Mouse (Mus musculus): Measurements from ENCODE around the gene Gm5591.
"Not testable (repeated sequence)": the region's sequence is repeated elsewhere in the genome, so short reads cannot be mapped to it uniquely, and the experiment has no call there.

Gene Gm5591

DNA sequence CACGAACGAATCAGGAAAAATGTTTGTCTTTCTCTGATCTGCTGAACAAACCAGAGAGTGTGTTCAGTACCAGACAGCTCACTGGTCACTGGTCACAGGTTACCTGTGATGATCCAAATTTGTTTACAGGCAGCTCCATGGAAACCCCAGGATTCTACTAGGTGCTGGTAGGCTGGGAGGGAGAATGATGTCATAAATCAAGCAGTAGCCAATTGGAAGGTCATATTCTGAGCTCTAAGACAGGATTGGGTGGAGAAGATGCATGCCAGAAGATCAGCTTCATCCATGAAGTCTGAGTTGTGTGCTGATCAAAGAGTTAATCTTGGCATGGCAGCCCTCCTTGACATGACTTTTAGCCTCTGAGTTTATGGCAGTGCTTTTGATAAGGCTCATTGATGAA lies at the start of gene Gm5591:
Gene Gm5591, minus strand, starts transcription at position 101 of the 400 bp plus-strand sequence.
- not testable (repeated sequence) for DNase-seq

DNA sequence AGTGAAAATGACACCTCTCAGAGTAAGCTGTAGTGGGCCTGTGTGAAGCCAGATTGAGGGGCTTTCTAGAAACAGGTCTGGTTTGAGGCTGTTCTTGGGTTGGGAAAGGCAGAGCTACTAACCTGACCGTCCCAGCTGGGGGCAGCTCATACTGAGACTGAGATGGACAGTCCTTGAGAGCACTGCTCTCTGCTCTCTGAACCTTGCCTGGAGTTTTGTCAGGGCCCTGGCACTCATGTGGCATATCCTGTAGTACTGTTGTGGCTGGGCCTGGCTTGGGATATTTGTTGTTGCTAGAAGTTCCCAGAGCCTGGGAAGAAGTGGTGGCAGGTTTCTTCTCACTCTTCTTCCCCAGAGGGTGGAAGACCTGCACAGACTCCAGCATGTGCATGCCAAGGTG lies 39.5 kb downstream of the Gm5591 start:
- not testable (repeated sequence) for DNase-seq
